Mouse (Mus musculus): Measurements from ENCODE around the gene Carhsp1. TPM values are rescaled to one million over a fixed set of nuclear protein-coding genes. Genes with fewer than 3 reads are reported as not detected.

Gene Carhsp1
- 10 to 100 TPM; 21.8 to 22.1 TPM for total RNA-seq (2021)
- long read RNA-seq, transcript Carhsp1-201 (4 exons, 2,858 nt): major isoform, 21 of 28 reads
- long read RNA-seq, partial matches to known transcripts: 1 of 28 reads
- long read RNA-seq, other reads (novel, unspliced or antisense): 6 of 28 reads

- peak; percentile 83 to 88 for DNase-seq (ENCODE audit: low spot score in 2 of 2)
These were observed at the start of gene Carhsp1 for GRCm38 (mm10) chr16:8671551-8672349. Gene Carhsp1, minus strand, starts transcription at chr16:8672155.

- DNase-seq (ENCODE audit: low spot score in 2 of 2): no peak
These were observed 48.5 kb upstream of the Carhsp1 start for GRCm38 (mm10) chr16:8720447-8720846.

GRCm38 (mm10) chr16:8717744-8718143 lies 45.8 kb upstream of the Carhsp1 start:
- DNase-seq (ENCODE audit: low spot score in 2 of 2): no peak

GRCm38 (mm10) chr16:8716300-8716699 lies 44.3 kb upstream of the Carhsp1 start:
- no peak for DNase-seq (ENCODE audit: low spot score in 2 of 2)

GRCm38 (mm10) chr16:8715513-8716080 lies 43.6 kb upstream of the Carhsp1 start:
- DNase-seq (ENCODE audit: low spot score in 2 of 2): no peak

DNA sequence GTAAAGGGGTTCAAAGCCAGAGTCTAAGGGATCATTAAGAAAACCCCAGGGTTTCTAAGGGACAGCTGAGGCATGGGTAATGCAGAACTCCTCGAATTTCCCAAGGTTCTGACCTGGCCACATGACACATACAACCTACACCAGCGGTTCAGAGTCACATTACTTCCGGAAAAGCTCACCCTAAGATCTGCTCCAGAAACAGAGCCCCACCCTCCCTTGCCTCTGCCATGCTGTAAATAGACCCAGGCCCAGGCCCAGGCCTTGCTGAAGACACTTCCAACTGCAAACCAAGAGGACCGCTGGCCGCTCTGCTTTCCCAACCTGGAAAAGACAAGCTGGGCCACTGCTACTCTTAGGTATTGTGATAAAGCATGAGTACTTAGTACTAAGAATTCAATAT lies 42.9 kb upstream of the Carhsp1 start:
- DNase-seq (ENCODE audit: low spot score in 2 of 2): no peak

DNA sequence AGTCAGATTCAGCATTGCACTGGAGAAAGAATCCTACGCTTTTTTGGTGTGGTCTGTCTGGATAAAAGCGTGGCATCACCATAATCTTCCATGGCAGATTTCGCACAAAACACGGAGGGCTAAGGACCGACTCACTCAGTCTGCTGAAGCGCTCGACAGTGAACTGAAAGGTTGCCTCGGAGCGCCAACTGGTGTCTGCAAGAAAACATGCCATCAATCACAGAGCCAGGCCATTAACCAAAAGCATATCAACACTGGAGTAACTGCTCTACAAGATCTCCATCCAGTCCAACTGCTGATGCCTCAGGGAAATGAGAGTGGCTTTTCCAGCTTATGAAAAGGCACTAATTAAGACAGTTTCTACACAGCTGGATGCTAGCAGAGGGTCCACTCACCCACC lies 40.0 kb upstream of the Carhsp1 start:
- no peak for DNase-seq (ENCODE audit: low spot score in 2 of 2)

DNA sequence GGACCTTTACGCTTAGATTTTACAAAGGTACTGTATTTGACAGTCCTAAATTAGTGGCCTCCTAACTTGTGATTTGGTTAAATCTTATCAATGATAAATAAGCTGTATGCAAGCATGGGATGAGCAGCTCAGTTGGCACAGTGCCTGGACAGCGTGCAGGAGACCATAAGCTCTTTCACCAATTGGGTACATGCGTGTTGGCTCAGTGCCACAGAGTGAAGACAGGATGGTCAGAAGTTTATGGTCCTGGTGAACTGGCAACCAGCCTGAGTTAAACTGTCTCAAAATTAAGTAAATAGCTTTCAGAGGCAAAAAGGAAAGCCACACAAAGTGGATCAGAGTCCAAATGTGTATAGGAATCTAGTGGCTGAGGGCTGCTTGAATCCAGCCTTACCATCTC lies 28.6 kb upstream of the Carhsp1 start:
- no peak for DNase-seq (ENCODE audit: low spot score in 2 of 2)

GRCm38 (mm10) chr16:8699556-8699955 lies 27.6 kb upstream of the Carhsp1 start:
- DNase-seq (ENCODE audit: low spot score in 2 of 2): no peak

DNA sequence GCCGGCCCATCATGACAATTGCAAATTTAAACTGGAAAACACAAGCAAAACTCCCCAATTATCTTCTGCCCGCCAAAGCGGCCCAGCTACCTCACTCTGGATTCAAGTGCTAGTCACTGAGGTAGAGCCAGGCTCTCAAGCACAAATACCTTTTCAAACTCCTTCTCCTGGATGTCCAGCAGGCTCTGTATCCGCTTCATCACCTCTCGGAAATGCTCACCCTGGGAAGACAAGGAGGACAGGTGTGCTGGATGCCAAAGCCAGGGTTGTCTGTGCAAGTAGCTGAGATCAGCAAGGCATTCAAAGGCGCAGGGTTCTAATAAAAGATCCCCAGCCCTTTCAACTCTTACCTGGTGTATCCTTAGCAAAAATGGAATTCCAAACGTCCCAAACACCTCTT lies 19.3 kb upstream of the Carhsp1 start:
- no peak for DNase-seq (ENCODE audit: low spot score in 2 of 2)

DNA sequence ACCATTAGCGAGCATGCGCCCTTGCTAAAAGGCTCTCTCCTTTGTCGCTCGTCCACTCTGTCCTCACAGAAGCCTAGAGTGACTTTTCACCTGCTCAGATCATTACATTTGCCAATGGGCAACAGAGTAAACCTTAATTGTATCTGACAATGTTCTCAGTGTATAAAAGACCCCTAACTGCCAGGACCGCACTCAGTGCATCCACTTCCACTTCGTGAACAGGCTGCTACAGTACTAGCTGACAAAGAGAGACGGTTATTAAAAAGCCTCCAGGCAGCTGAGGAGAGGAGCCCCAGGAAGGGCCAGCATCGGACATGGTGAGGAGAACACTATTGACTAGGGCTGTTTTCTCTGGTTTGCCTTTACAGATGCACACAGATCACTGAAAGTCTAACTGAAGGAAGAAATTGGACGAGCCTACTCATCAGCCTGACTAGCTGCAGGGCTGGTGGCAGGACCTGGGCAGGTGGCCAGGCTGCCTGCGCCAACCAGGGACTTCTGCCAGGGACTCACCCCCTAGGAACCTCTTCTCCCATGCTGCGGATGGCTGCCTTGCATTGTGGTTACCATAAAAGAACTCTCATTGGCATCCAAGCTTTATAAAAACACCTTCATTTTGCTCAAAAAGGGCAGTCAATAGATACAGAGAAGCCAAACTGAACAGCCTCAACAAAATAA lies 18.2 kb upstream of the Carhsp1 start:
- DNase-seq (ENCODE audit: low spot score in 2 of 2): peak; percentile 60 to 77

- DNase-seq (ENCODE audit: low spot score in 2 of 2): no peak
These were observed 15.7 kb upstream of the Carhsp1 start for GRCm38 (mm10) chr16:8687559-8688112.

DNA sequence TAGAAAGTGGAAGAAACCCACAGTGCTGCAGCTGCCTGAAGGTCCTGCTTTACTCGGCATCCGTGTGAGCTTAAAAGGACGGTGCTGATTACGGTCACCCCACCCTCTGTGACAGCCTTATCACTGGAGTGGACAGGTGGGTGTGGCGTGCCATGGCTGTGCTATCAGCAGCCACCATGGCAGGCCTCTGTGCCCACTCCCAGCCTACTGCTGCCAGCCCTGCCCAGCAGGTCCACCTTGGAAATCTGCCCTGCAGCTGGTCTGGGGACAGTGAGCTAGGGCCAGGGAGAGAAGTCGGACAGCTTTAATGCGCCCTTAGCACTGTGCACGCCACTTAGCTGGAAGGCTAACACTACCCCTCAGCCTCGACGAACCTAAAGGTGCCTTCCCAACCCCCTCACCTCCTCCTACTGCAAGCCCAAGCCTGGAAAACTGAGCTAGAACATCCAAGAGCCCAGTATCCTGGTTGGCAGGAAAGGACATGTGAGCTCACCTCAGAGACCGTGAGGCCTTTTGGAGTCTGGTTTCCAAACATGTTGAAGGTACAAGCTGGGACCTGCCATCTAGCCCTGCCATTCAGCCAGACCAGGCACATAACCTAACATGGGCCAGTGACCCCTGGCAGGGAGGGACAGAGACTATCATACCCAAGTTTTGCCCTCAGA lies 15.0 kb upstream of the Carhsp1 start:
- no peak for DNase-seq (ENCODE audit: low spot score in 2 of 2)

DNA sequence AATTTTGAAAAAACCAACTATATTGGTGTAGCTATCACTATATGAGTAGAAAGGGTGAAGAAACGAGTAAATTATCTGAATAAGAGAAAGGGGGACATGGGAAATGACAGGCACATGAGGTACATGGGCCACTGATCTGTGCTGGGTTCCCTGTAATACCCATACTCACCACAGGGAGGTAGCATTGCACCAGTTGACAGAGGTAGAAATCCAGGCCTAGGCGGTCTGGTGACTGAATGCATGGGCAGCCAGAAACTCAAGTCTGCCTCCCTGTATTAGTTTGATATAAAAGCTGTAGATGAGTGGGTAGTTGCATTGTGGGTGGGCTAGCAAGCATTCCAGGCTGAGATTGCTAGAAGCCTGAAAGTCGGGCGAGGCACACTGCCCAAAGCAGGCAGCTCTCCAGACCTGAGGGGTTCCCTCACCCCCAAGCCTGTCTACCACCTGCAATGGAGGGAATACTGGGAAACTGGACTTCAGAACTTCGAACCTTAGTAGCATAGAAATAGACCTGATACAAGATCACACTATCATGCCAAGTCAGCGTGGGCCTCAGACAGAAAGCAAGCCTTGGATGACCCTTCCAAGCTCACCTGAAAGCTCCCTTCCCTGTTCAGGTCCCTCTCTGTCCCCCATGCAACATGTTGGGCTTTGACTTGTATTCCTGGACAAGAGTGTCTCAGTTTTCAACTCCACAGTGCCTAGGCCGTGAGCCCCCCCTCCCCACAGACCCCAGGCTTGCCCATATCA lies 14.3 kb upstream of the Carhsp1 start:
- DNase-seq (ENCODE audit: low spot score in 2 of 2): peak; percentile 87 to 90

DNA sequence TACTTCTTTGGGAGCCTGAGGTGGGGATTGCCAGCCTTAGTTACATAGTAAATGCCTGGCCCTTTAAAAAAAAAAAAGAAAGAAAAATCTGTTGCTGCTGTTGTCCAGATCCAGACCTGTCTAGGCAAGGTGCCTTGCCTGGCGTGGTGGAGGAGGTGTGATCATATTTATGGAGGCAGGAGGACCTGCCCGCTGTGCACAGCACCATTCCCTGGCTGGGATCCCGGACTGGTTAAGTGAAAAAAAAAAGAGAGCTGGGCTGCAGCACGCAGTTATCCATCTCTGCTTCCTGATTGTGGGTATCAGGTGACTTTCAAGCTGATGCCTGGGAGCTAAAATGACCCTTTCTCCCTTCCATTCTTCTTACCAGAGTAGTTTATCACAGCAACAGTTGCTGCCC lies 13.1 kb upstream of the Carhsp1 start:
- DNase-seq (ENCODE audit: low spot score in 2 of 2): no peak

DNA sequence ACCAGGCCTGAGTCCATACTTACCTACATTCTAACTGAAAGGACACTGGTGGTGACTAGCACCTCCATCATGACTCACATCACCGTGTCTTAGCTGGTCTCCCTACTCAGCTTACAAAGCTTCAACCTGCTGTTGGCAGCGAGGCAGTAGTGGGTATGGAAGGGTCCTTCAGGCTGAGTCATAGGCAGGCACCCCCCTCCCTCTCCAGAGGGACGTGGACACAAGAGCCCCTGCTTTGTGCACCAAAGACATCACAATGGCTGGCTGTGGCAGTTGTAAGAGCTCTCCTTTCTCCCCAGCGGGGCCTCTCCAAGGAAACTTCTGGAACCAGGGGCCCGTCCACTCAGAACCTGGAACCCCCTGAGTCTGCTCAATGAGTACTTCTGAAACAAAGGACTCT lies 8.5 kb upstream of the Carhsp1 start, which contains the start of gene Gm5767:
TSS of gene Gm5767 (plus strand) at position 301 of the 400 bp plus-strand sequence.
- no peak for DNase-seq (ENCODE audit: low spot score in 2 of 2)

DNA sequence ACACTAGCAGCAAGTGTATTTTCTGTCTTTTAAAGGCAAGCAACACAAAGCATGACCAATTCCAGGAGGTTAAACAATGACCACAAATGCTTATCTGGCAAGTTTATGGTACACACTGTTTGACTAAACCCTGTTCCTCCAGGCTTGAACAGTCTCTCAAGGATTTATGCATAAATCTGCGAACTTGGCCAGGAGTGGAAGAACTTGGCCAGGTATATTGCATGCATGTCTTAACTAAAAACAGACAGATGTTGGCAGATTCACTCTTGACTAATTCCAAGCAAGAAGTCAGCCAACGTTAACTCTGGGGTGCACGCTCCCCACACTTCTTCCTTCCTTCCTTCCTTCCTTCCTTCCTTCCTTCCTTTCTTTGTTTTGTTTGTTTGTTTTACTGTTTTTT lies 7.8 kb upstream of the Carhsp1 start:
- no peak for DNase-seq (ENCODE audit: low spot score in 2 of 2)

- no peak for DNase-seq (ENCODE audit: low spot score in 2 of 2)
These were observed 6.7 kb upstream of the Carhsp1 start for GRCm38 (mm10) chr16:8678676-8679075.

GRCm38 (mm10) chr16:8678035-8678434 lies 6.1 kb upstream of the Carhsp1 start:
- no peak for DNase-seq (ENCODE audit: low spot score in 2 of 2)

- peak; percentile 69 to 72 for DNase-seq (ENCODE audit: low spot score in 2 of 2)
These were observed 4.8 kb upstream of the Carhsp1 start for GRCm38 (mm10) chr16:8676800-8677199.

Measured in layer of hippocampus, postnatal 10 days (tissue).